Mouse (Mus musculus) cortical plate, adult 2 months (tissue): ENCODE results near the gene Epb41.

Experiments used
- CTCF ChIP-seq: fragments of 200-500 bp; IDR thresholded peaks from 2 replicates; pipeline ENCODE4 v1.5.1; 2011; ENCODE audit warnings: mild to moderate bottlenecking, control low read depth, low read length; ENCODE audit not compliant: insufficient read depth; ENCODE audit errors: extremely low read depth
- POLR2A ChIP-seq: fragments of 200-500 bp; IDR thresholded peaks from 2 replicates; pipeline ENCODE4 v1.6.1; 2011; ENCODE audit warnings: mild to moderate bottlenecking, low read length, control low read depth; ENCODE audit not compliant: insufficient read depth; ENCODE audit errors: extremely low read depth

DNA sequence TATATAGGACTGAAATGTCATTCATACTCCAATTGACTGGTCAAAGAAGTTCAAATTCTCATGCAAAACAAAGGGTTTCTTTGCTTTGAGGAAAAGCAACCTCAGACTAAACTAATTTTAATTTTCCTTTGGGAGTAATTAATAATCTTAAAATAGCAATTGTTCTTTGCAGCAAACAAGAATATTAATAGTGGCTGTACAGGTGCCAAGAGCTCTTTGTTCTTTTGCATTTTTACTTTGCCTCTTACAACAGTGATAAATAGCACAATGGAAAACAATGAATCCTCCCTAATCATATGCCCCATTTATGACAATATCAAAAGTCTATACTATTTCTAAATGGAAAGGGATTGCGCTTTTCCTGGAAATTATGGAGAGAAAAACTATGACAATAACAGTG lies 47.3 kb downstream of the Epb41 start:
- TF ChIP-seq CTCF (no peak), POLR2A (no peak)
